Mouse (Mus musculus) midbrain, embryonic 14.5 days (tissue): ENCODE measurements at regions not wholly inside any gene's neighbourhood (a gene's known extent, or its start where the extent isn't known, plus 50 kb on each side); places are given as distances from the start of the nearest gene placed in this dataset.
"Not testable (repeated sequence)": the region's sequence is repeated elsewhere in the genome, so short reads cannot be mapped to it uniquely, and the experiment has no call there.

Experiments
- ATAC-seq: fragments of 200-750 bp; cut with Nextera tagmentation; 2 replicates; pipeline ENCODE4 v1.8.0; 2017; ENCODE audit warnings: moderate number of reproducible peaks, moderate library complexity; ENCODE audit not compliant: low FRiP score, low TSS enrichment
- DNase-seq: peaks from one replicate; pipeline ENCODE4 v3.0.0-alpha.2; 2015
- H3K27ac ChIP-seq: fragments of 300-500 bp; sonication (generic); replicated peaks from 2 replicates; pipeline ENCODE4 v1.5.1; 2014; ENCODE audit warnings: mild to moderate bottlenecking, low read depth, low read length, moderate library complexity
- H3K27me3 ChIP-seq: fragments of 300-500 bp; sonication (generic); 2 replicates; pipeline ENCODE4 v1.6.1; 2014; ENCODE audit warnings: low read length, control low read depth, mixed read lengths; ENCODE audit not compliant: control insufficient read depth, insufficient read depth
- H3K36me3 ChIP-seq: fragments of 300-500 bp; sonication (generic); 2 replicates; pipeline ENCODE4 v1.6.1; 2014; ENCODE audit warnings: low read length, control low read depth; ENCODE audit not compliant: control insufficient read depth, insufficient read depth
- H3K4me1 ChIP-seq: fragments of 300-500 bp; sonication (generic); 2 replicates; pipeline ENCODE4 v1.6.1; 2014; ENCODE audit warnings: mild to moderate bottlenecking, antibody characterized with exemption, low read length, control low read depth; ENCODE audit not compliant: control insufficient read depth, insufficient read depth
- H3K4me2 ChIP-seq: fragments of 300-500 bp; sonication (generic); 2 replicates; pipeline ENCODE4 v1.6.1; 2014; ENCODE audit warnings: mild to moderate bottlenecking, low read length, moderate library complexity
- H3K4me3 ChIP-seq: fragments of 300-500 bp; sonication (generic); replicated peaks from 2 replicates; pipeline ENCODE4 v1.5.1; 2014; ENCODE audit warnings: low read depth, low read length
- H3K9ac ChIP-seq: fragments of 300-500 bp; sonication (generic); replicated peaks from 2 replicates; pipeline ENCODE4 v1.6.1; 2014; ENCODE audit warnings: mild to moderate bottlenecking, low read length, moderate library complexity
- H3K9me3 ChIP-seq: fragments of 300-500 bp; sonication (generic); 2 replicates; pipeline ENCODE4 v1.6.1; 2016; ENCODE audit warnings: low read length, control low read depth, mixed read lengths; ENCODE audit not compliant: control insufficient read depth
- WGBS: fragments of 180-500 bp; shearing (Covaris S2); extraction: QIAGEN DNeasy Blood & Tissue Kit; methylation state at CpG from one replicate; pipeline ENCODE4 v1.1.7; 2014; 5-methylcytosine and 5-hydroxymethylcytosine counted together

DNA sequence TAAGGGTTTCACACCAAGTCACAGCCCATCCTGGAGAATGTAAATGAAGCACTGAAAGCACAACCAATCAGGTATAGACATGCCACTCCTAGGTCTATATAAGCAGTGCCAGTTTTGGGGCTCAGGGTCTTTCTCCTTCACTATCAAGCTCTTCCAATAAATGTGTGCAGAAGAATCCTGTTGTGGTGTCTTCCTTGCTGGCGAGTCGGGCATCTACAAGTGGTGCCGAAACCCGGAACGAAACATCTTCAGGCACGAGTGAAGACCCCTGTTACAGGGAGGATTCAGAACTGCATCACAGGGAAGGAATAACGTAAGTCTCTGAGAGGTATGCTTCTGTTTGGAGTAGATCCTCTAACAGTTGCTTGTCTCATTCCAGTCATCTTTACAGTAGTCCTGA lies 299.9 kb upstream of the Rgma start:
- H3K9me3 ChIP-seq, H3K27ac ChIP-seq, H3K9ac ChIP-seq, DNase-seq, H3K36me3 ChIP-seq, H3K4me1 ChIP-seq, H3K4me3 ChIP-seq, H3K4me2 ChIP-seq, ATAC-seq, H3K27me3 ChIP-seq: not testable (repeated sequence)
- WGBS = 96% methylated on average over 7 of the region's 7 CpGs

DNA sequence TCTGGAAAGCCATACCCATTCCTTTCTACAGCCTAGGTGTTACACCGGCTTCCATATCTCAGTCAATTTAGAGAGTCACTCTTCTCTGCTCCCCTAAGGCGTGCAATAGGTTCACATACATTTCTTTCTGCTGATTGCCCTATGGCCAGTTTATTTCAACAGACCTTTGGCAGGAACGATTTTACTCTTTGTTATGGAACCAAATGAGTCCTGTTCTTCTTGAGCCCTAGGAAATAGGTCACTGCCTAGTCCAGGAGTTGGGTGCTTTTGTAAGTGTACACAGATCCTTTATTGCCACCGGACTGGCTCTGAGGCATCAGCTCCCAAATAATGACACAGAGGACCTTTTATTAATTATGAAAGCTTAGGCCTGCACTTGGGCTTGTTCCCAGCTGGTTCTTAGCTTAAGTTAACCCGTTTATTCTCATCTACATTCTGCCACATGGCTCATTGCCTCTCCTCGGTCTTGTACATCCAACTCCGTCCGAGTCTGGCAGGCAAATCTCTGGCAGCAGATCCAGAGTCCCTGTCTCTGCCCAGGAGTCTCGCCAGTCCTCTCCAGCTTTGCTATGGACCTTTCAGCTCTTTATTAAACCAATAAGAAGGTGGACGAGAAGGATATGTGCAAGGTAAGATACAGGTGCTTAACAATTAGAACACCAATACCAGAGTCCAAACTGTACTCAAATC lies 287.7 kb upstream of the Rgma start:
- H3K4me3 ChIP-seq = no peak overlapping the region
- no peaks in the 10 kb centered on the region for H3K27me3 ChIP-seq
- H3K9me3 ChIP-seq = no peaks in the 10 kb centered on the region
- H3K4me1 ChIP-seq = no peaks in the 10 kb centered on the region
- ATAC-seq (no peak), DNase-seq (no peak)
- H3K27ac ChIP-seq = no peak overlapping the region
- no peaks in the 10 kb centered on the region for H3K36me3 ChIP-seq
- no peak overlapping the region for H3K4me2 ChIP-seq
- no peak overlapping the region for H3K9ac ChIP-seq
- 90% methylated on average over 10 of the region's 10 CpGs for WGBS

DNA sequence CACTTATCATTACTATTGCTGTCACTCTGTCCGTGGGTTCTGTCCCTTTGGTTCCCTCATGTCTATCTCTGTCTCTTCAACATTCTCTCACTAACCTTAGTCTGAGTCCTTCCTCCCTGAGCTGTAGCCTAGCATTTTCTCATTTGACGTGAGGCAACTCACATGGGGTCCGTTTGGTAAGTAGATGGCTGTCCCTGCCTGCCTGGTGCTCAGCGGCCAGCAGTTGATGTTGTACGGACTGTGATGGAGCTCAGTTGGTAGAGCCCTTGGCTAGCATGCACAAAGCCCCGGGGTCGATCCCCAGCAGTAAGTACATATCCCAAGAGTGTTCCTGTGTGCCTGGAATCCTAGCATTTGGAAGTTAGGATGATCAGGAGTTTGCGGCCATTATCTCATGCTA lies 287.0 kb upstream of the Rgma start:
- H3K27ac ChIP-seq = no peak overlapping the region
- H3K36me3 ChIP-seq = no peaks in the 10 kb centered on the region
- H3K9ac ChIP-seq = no peak overlapping the region
- 92% methylated on average over 8 of the region's 8 CpGs for WGBS
- no peak overlapping the region for H3K4me2 ChIP-seq
- ATAC-seq = no peak
- DNase-seq = no peak
- H3K9me3 ChIP-seq = no peaks in the 10 kb centered on the region
- no peaks in the 10 kb centered on the region for H3K27me3 ChIP-seq
- no peak overlapping the region for H3K4me3 ChIP-seq
- H3K4me1 ChIP-seq = no peaks in the 10 kb centered on the region

DNA sequence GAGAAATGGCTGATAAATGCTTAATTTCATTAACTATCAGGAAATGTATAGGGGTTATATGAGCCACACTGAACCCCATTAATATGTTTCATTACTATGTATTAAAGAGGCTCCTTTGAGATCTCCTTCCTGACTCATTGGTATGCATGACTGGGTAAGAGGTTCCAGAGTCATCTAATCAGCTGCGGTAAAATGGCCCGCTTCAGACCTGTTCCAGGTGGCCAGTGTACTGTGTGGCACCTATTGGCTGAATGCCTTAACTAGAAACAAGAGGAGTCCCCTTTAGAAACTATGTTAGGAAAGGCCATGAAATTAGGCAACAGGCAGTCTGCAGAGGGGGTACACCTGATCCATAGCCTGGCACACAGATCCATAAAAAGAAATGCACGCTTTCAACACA lies 283.6 kb upstream of the Rgma start:
- no peak overlapping the region for H3K9ac ChIP-seq
- no peaks in the 10 kb centered on the region for H3K4me1 ChIP-seq
- H3K27me3 ChIP-seq = no peaks in the 10 kb centered on the region
- 82% methylated on average over 3 of the region's 3 CpGs for WGBS
- H3K4me3 ChIP-seq = no peak overlapping the region
- no peaks in the 10 kb centered on the region for H3K36me3 ChIP-seq
- H3K27ac ChIP-seq = no peak overlapping the region
- H3K4me2 ChIP-seq = no peak overlapping the region
- ATAC-seq (no peak), DNase-seq (no peak)
- H3K9me3 ChIP-seq = no peaks in the 10 kb centered on the region

DNA sequence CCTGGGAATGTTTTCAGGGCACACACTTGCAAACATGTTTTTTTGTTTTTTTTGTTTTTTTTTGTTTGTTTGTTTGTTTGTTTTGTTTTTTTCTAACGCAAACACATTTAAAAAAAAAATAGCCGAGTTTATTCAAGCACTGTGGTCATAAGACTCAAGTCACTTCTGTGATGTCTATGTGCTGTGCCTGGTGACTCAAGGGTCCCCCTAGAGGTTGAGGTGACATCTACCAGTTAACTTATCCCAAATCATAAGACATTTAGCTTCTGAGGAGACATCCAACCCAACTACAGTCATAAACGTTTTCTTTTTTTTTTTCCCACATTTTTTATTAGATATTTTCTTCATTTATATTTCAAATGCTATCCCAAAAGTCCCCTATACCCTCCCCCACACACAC lies 281.2 kb upstream of the Rgma start:
- no peaks in the 10 kb centered on the region for H3K36me3 ChIP-seq
- H3K9ac ChIP-seq = no peak overlapping the region
- DNase-seq = peak; percentile 25
- H3K9me3 ChIP-seq = no peaks in the 10 kb centered on the region
- no peaks in the 10 kb centered on the region for H3K27me3 ChIP-seq
- 61% methylated on average over 3 of the region's 3 CpGs for WGBS
- no peak overlapping the region for H3K4me3 ChIP-seq
- no peak overlapping the region for H3K27ac ChIP-seq
- no peaks in the 10 kb centered on the region for H3K4me1 ChIP-seq
- no peak overlapping the region for H3K4me2 ChIP-seq
- no peak for ATAC-seq

DNA sequence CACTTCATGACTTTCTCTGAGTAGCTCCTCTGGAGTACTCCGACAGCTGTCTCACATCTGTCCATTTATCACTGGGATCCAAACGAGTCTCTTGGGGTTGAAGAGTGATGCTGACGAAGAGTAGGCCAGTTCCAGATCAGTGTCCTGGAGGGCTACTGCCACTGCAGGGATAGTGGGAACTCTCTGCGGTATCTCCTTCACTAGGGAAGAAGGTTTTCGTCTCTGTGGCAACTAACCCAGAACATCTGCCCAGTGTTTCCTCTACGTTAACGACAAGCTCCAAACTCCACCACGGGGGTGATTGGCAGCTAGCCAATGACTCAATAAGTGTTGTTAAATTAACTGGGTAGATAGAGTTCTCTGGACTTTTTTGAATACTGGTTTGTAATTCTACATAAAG lies 256.4 kb upstream of the Rgma start:
- Histone ChIP-seq H3K27ac (no peak overlapping the region), H3K9ac (no peak overlapping the region), H3K4me2 (no peak overlapping the region), H3K9me3 (no peaks in the 10 kb centered on the region), H3K4me3 (no peak overlapping the region), H3K27me3 (no peaks in the 10 kb centered on the region), H3K4me1 (no peaks in the 10 kb centered on the region), H3K36me3 (no peaks in the 10 kb centered on the region)
- ATAC-seq (no peak), DNase-seq (no peak)
- 74% methylated on average over 8 of the region's 8 CpGs for WGBS

DNA sequence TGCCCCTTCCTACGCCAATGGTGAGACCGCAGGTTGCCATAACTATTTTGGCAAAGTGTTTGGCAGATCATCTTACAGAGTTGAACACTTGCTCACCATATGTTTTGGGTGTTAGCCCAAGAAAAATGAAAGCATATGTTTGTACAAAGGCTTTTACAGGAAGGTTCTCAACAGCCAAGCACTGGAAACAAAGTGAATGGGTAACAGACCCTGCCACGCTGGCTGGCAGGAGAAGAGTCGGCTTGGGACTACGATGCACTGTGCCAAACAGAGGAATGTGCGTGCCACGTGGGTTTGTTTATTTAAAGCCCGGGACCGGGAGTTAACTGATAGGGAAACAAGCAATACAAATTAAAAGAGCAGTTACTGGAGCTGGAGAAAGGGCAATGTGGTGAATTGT lies 255.0 kb upstream of the Rgma start:
- H3K9ac ChIP-seq = no peak overlapping the region
- ATAC-seq = no peak
- WGBS = 89% methylated on average over 9 of the region's 9 CpGs
- H3K4me3 ChIP-seq = no peak overlapping the region
- H3K27me3 ChIP-seq = no peaks in the 10 kb centered on the region
- H3K36me3 ChIP-seq = no peaks in the 10 kb centered on the region
- no peaks in the 10 kb centered on the region for H3K9me3 ChIP-seq
- H3K27ac ChIP-seq = no peak overlapping the region
- H3K4me1 ChIP-seq = peaks cover 3% of the 10 kb centered on the region; the same call in 1 of the 2 replicates
- no peak for DNase-seq
- no peak overlapping the region for H3K4me2 ChIP-seq

DNA sequence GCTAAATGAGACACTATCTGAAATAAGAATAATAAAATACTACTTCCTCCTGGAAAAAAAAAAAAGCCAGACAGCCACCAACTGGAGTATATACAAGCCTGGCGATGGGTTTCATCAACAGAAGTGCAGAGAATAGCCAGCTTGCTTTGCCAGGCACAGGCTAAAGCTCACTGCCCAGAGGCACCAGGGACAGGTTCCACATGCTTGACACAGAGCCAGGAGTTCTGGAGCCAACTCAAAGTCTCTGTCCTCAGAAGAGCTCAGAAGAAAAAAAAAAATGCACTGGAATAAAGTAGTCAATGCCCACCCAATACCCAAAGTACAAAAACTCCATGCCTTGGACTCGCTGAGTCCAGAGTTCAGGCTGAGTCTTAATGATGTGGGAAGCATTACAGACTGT lies 250.3 kb upstream of the Rgma start:
- ATAC-seq (no peak), DNase-seq (no peak)
- H3K9ac ChIP-seq = no peak overlapping the region
- H3K4me1 ChIP-seq = peaks cover 10% of the 10 kb centered on the region; the same call in 1 of the 2 replicates
- H3K4me3 ChIP-seq = no peak overlapping the region
- no peaks in the 10 kb centered on the region for H3K9me3 ChIP-seq
- no peak overlapping the region for H3K4me2 ChIP-seq
- no peaks in the 10 kb centered on the region for H3K27me3 ChIP-seq
- H3K36me3 ChIP-seq = no peaks in the 10 kb centered on the region
- WGBS = 80% methylated on average over 2 of the region's 2 CpGs
- no peak overlapping the region for H3K27ac ChIP-seq

DNA sequence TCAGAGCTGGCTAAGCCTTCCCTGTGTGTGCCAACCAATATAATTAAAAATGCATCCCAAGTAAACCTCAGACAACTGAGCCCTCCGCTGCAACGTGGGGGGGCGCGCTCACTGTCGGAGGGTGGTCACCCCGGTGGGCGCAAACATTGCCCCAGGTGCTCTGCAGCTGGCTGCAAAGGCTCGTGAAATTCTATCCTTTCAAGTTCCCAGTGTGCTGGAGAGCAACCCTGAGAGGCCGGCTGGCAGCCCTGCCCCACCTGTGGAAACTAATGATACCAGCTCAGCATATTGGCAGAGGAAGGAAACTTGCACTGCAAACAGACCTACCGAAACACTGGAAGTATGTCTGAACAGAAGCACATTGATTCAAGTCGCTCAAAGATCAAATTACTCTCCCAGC lies 249.4 kb upstream of the Rgma start:
- H3K9ac ChIP-seq = no peak overlapping the region
- DNase-seq (no peak), ATAC-seq (no peak)
- H3K27ac ChIP-seq = no peak overlapping the region
- 22% methylated on average over 11 of the region's 11 CpGs for WGBS
- H3K27me3 ChIP-seq = no peaks in the 10 kb centered on the region
- H3K36me3 ChIP-seq = no peaks in the 10 kb centered on the region
- peaks cover 10% of the 10 kb centered on the region; the same call in 1 of the 2 replicates for H3K4me1 ChIP-seq
- no peak overlapping the region for H3K4me2 ChIP-seq
- no peak overlapping the region for H3K4me3 ChIP-seq
- no peaks in the 10 kb centered on the region for H3K9me3 ChIP-seq
